8 mouse cellular contexts compared by ENCODE assay signal in the genomic region with DNA sequence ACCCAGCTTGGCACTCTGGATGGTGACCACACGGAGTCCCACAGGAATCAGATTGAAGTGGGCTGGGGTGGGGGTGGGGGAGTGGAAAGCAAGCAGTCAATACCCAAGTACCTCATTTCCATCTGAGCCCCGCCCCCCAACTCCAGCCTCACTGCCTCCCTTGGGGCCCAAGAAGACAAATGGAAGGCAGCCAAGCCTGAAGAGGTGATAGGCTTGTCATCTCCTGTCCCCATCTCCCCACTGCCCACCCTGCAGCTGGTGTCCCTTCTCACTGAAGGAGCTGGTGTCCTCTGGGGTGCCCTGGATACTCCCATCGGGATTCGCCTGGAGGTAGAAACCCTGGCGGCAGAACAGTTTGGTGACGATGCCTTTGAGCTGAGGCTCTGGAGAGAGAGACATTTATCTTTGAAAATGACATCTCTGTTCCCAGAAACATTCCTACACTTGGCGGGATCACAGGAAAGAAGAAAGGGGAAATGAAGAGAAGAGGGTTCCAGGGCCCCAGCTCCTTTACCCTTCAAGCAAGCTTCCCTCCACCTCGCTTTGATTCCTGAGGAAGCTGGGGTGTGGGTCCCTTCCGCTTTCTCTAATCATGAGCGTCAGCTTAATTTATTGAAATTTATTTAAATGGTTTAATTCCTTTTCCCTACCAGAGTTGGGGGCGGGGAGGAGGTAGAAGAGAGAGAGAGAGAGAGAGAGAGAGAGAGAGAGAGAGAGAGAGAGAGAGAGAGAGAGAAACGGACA. TPM values are rescaled to one million over a fixed set of nuclear protein-coding genes. Genes with fewer than 3 reads are reported as not detected.
DNase-seq lines count a peak whose midpoint lies in the region; ATAC-seq lines count a peak whose summit lies in the region.

No protein-coding gene starts in this region.

- H3K4me3 ChIP-seq in neural tube, embryonic 11.5 days (ENCODE audit: low read depth, low read length), result peak overlapping the region; percentile 52
- H3K4me3 ChIP-seq in embryonic facial prominence, embryonic 15.5 days (replicated peaks), result peak overlapping the region; percentile 63; the same call in 1 of the 2 replicates
- H3K4me3 ChIP-seq in limb, embryonic 12.5 days (replicated peaks), result peak overlapping the region; percentile 57

- 17% methylated on average over 12 of the region's 12 CpGs for WGBS in neural tube, embryonic 11.5 days
- WGBS in embryonic facial prominence, embryonic 15.5 days, result 33% methylated on average over 12 of the region's 12 CpGs
- 24% methylated on average over 12 of the region's 12 CpGs for WGBS in limb, embryonic 12.5 days

- H3K36me3 ChIP-seq in neural tube, embryonic 11.5 days (ENCODE audit: control insufficient read depth, insufficient read depth, low read length), result no peaks in the 10 kb centered on the region
- H3K36me3 ChIP-seq in embryonic facial prominence, embryonic 15.5 days, result no peaks in the 10 kb centered on the region
- no peaks in the 10 kb centered on the region for H3K36me3 ChIP-seq in limb, embryonic 12.5 days

- ATAC-seq in neural tube, embryonic 11.5 days (ENCODE audit: insufficient read depth, low FRiP score, low TSS enrichment), result no peak
- no peak for ATAC-seq in embryonic facial prominence, embryonic 15.5 days (ENCODE audit: insufficient number of reproducible peaks, low FRiP score, low TSS enrichment, low read depth)
- ATAC-seq in limb, embryonic 12.5 days (ENCODE audit: insufficient number of reproducible peaks, insufficient read depth, low FRiP score, low TSS enrichment, low read depth), result no peak

- no peak overlapping the region for H3K9ac ChIP-seq in neural tube, embryonic 11.5 days (ENCODE audit: low read length)
- H3K9ac ChIP-seq in embryonic facial prominence, embryonic 15.5 days, result no peak overlapping the region
- peak overlapping the region; percentile 68; the same call in 1 of the 2 replicates for H3K9ac ChIP-seq in limb, embryonic 12.5 days (replicated peaks)

- H3K4me2 ChIP-seq in neural tube, embryonic 11.5 days (ENCODE audit: low read depth), result peak overlapping the region; percentile 89
- peak overlapping the region; percentile 97 for H3K4me2 ChIP-seq in embryonic facial prominence, embryonic 15.5 days (replicated peaks)
- H3K4me2 ChIP-seq in limb, embryonic 12.5 days, result peak overlapping the region; percentile 92

- peaks cover 45% of the 10 kb centered on the region for H3K27me3 ChIP-seq in neural tube, embryonic 11.5 days (ENCODE audit: control insufficient read depth, insufficient read depth, low read length)
- peaks cover 15% of the 10 kb centered on the region for H3K27me3 ChIP-seq in embryonic facial prominence, embryonic 15.5 days
- H3K27me3 ChIP-seq in limb, embryonic 12.5 days, result peaks cover 94% of the 10 kb centered on the region

- H3K9me3 ChIP-seq in neural tube, embryonic 11.5 days (ENCODE audit: control insufficient read depth, low read length), result no peaks in the 10 kb centered on the region
- H3K9me3 ChIP-seq in embryonic facial prominence, embryonic 15.5 days (replicated peaks), result no peaks in the 10 kb centered on the region
- no peaks in the 10 kb centered on the region for H3K9me3 ChIP-seq in limb, embryonic 12.5 days

- H3K27ac ChIP-seq in neural tube, embryonic 11.5 days (ENCODE audit: low read depth, low read length), result peak overlapping the region; percentile 83
- peak overlapping the region; percentile 17; the same call in 1 of the 2 replicates for H3K27ac ChIP-seq in embryonic facial prominence, embryonic 15.5 days (replicated peaks)
- 0 out of 2 replicates have a peak overlapping the region, but pooled peaks have one; percentile 47 for H3K27ac ChIP-seq in limb, embryonic 12.5 days

- peak; percentile 78 for DNase-seq in neural tube, embryonic 11.5 days (ENCODE audit: low spot score)
- DNase-seq in neural tube, embryonic 10.5 days (ENCODE audit: extremely low spot score, low spot score), result no peak
- DNase-seq in spleen, postnatal 4 days (ENCODE audit: low spot score in 2 of 2), result peak; percentile 63 to 76
- DNase-seq in layer of hippocampus, adult 18-20 months (ENCODE audit: low spot score in 2 of 2), result no peak
- DNase-seq in cerebellum, adult 11-12 months, result no peak
- no peak for DNase-seq in adrenal gland, postnatal 25 days

- peaks cover 32% of the 10 kb centered on the region for H3K4me1 ChIP-seq in neural tube, embryonic 11.5 days (ENCODE audit: control insufficient read depth, insufficient read depth, low read length)
- H3K4me1 ChIP-seq in embryonic facial prominence, embryonic 15.5 days, result peaks cover 65% of the 10 kb centered on the region
- peaks cover 59% of the 10 kb centered on the region for H3K4me1 ChIP-seq in limb, embryonic 12.5 days (replicated peaks)

RNA-seq across cellular contexts. Expression of a gene that starts 2.1 kb away (rescaled TPM):
- polyA plus RNA-seq in neural tube, embryonic 11.5 days (2014; fragmentation: Nextera tagmentation; extraction: Ambion mirVana), result 2.0 and 3.0 TPM in 2 replicates
- polyA plus RNA-seq in embryonic facial prominence, embryonic 15.5 days (2015; fragmentation: Nextera tagmentation; extraction: Ambion mirVana), result 4.1 and 4.4 TPM in 2 replicates
- 1.2 and 1.5 TPM in 2 replicates for polyA plus RNA-seq in limb, embryonic 12.5 days (2016; fragmentation: Nextera tagmentation; extraction: Ambion mirVana)
- 10 to 100 TPM; 27.4 to 27.6 TPM for total RNA-seq in layer of hippocampus, adult 18-20 months (2021)
- total RNA-seq in adrenal gland, postnatal 25 days (2021), result 3.6 and 3.9 TPM in 2 replicates

RNA-seq across cellular contexts. Expression of a gene that starts 3.8 kb away (rescaled TPM):
- polyA plus RNA-seq in neural tube, embryonic 11.5 days (2014; fragmentation: Nextera tagmentation; extraction: Ambion mirVana), result 4.2 and 6.2 TPM in 2 replicates
- polyA plus RNA-seq in embryonic facial prominence, embryonic 15.5 days (2015; fragmentation: Nextera tagmentation; extraction: Ambion mirVana), result 29.3 and 38.6 TPM in 2 replicates
- 15.4 and 17.1 TPM in 2 replicates for polyA plus RNA-seq in limb, embryonic 12.5 days (2016; fragmentation: Nextera tagmentation; extraction: Ambion mirVana)
- 1 to 10 TPM in 1 of 2 experiments, under 1 TPM in 1; 0.52 to 1.0 TPM for total RNA-seq in layer of hippocampus, adult 18-20 months (2021)
- 1.8 and 2.4 TPM in 2 replicates for total RNA-seq in adrenal gland, postnatal 25 days (2021)

RNA-seq across cellular contexts. Expression of a gene that starts 5.9 kb away (rescaled TPM):
- 0.69 and 0.88 TPM in 2 replicates for polyA plus RNA-seq in neural tube, embryonic 11.5 days (2014; fragmentation: Nextera tagmentation; extraction: Ambion mirVana)
- polyA plus RNA-seq in embryonic facial prominence, embryonic 15.5 days (2015; fragmentation: Nextera tagmentation; extraction: Ambion mirVana), result 7.5 and 10.0 TPM in 2 replicates
- 1.6 and 1.8 TPM in 2 replicates for polyA plus RNA-seq in limb, embryonic 12.5 days (2016; fragmentation: Nextera tagmentation; extraction: Ambion mirVana)
- not detected for total RNA-seq in layer of hippocampus, adult 18-20 months (2021)
- not detected in 2 replicates for total RNA-seq in adrenal gland, postnatal 25 days (2021)

RNA-seq across cellular contexts. Expression of a gene that starts 15.5 kb away (rescaled TPM):
- polyA plus RNA-seq in neural tube, embryonic 11.5 days (2014; fragmentation: Nextera tagmentation; extraction: Ambion mirVana), result not detected in 2 replicates
- polyA plus RNA-seq in embryonic facial prominence, embryonic 15.5 days (2015; fragmentation: Nextera tagmentation; extraction: Ambion mirVana), result not detected in 2 replicates
- not detected in 2 replicates for polyA plus RNA-seq in limb, embryonic 12.5 days (2016; fragmentation: Nextera tagmentation; extraction: Ambion mirVana)
- total RNA-seq in layer of hippocampus, adult 18-20 months (2021), result not detected
- total RNA-seq in adrenal gland, postnatal 25 days (2021), result not detected in 2 replicates

RNA-seq across cellular contexts. Expression of a gene that starts 18.7 kb away (rescaled TPM):
- polyA plus RNA-seq in neural tube, embryonic 11.5 days (2014; fragmentation: Nextera tagmentation; extraction: Ambion mirVana), result not detected in 2 replicates
- polyA plus RNA-seq in embryonic facial prominence, embryonic 15.5 days (2015; fragmentation: Nextera tagmentation; extraction: Ambion mirVana), result not detected in 2 replicates
- polyA plus RNA-seq in limb, embryonic 12.5 days (2016; fragmentation: Nextera tagmentation; extraction: Ambion mirVana), result not detected in 2 replicates
- not detected for total RNA-seq in layer of hippocampus, adult 18-20 months (2021)
- total RNA-seq in adrenal gland, postnatal 25 days (2021), result not detected in 2 replicates

Comparison
In these comparisons a context has a peak if more than half of its experiments do, and no peak if none do; other contexts are left out.
1. DNase-seq: peak in neural tube, embryonic 11.5 days (single experiment) and spleen, postnatal 4 days (2 of 2); none in neural tube, embryonic 10.5 days (single experiment), layer of hippocampus, adult 18-20 months (0 of 2), cerebellum, adult 11-12 months (single experiment) and adrenal gland, postnatal 25 days (single experiment).
2. H3K27ac ChIP-seq: peak in every context shown above with its lines; median percentile 83 in neural tube, embryonic 11.5 days; 47 in limb, embryonic 12.5 days; 17 in embryonic facial prominence, embryonic 15.5 days.
3. Peak in every context shown above with its lines, with median percentiles within 50 percentile points of each other: H3K4me2 ChIP-seq and H3K4me3 ChIP-seq.